ENCODE assay signal across 17 mouse cellular contexts in genomic region chrX:99482339-99482702, GRCm38 (mm10). TPM values are rescaled to one million over a fixed set of nuclear protein-coding genes. Genes with fewer than 3 reads are reported as not detected.
DNase-seq lines count a peak whose midpoint lies in the region; ATAC-seq and TF ChIP-seq lines count a peak whose summit lies in the region.
"Had no signal": no experiment of that assay in that cellular context is flagged by ENCODE, and none has a peak within 500 bp of the region (broad histone marks: within the 10 kb centered on the region; RNA-seq: fewer than 3 reads in every experiment).

No protein-coding gene starts in this region.

- no peak overlapping the region for H3K9ac ChIP-seq in forebrain, postnatal 0 days
- no peak overlapping the region for H3K9ac ChIP-seq in neural tube, embryonic 13.5 days
- H3K9ac ChIP-seq in liver, embryonic 11.5 days (ENCODE audit: low read depth, low read length): no peak overlapping the region
- H3K9ac ChIP-seq: embryonic facial prominence, embryonic 12.5 days; liver, embryonic 12.5 days had no signal

- WGBS in forebrain, postnatal 0 days: 44% methylated on average over 2 of the region's 2 CpGs
- WGBS in midbrain, embryonic 10.5 days: 63% methylated on average over 2 of the region's 2 CpGs
- 82% methylated on average over 2 of the region's 2 CpGs for WGBS in neural tube, embryonic 13.5 days
- WGBS in liver, embryonic 11.5 days: 90% methylated on average over 2 of the region's 2 CpGs

- H3K27me3 ChIP-seq in forebrain, postnatal 0 days (ENCODE audit: insufficient read depth, low read length): no peaks in the 10 kb centered on the region
- peaks cover 100% of the 10 kb centered on the region for H3K27me3 ChIP-seq in midbrain, embryonic 10.5 days (ENCODE audit: low read depth, poor library complexity, severe bottlenecking)
- peaks cover 48% of the 10 kb centered on the region for H3K27me3 ChIP-seq in neural tube, embryonic 13.5 days
- peaks cover 22% of the 10 kb centered on the region for H3K27me3 ChIP-seq in liver, embryonic 11.5 days (replicated peaks; ENCODE audit: control insufficient read depth, insufficient read depth, low read length)
- H3K27me3 ChIP-seq: CH12.LX had no signal

- ATAC-seq in forebrain, postnatal 0 days: peak; percentile 26
- ATAC-seq in neural tube, embryonic 13.5 days (ENCODE audit: low read depth): peak; percentile 48
- no peak for ATAC-seq in liver, embryonic 11.5 days (replicated peaks; ENCODE audit: low FRiP score)
- ATAC-seq: liver, embryonic 12.5 days; lung, postnatal 0 days had no signal

- no peak overlapping the region for H3K4me3 ChIP-seq in left cerebral cortex, adult 2 months
- H3K4me3 ChIP-seq in forebrain, postnatal 0 days (ENCODE audit: low read depth, low read length): no peak overlapping the region
- no peak overlapping the region for H3K4me3 ChIP-seq in midbrain, embryonic 10.5 days
- no peak overlapping the region for H3K4me3 ChIP-seq in neural tube, embryonic 13.5 days
- no peak overlapping the region for H3K4me3 ChIP-seq in liver, embryonic 11.5 days (ENCODE audit: low read depth, low read length)
- H3K4me3 ChIP-seq: embryonic facial prominence, embryonic 12.5 days; liver, embryonic 12.5 days had no signal

- H3K27ac ChIP-seq in left cerebral cortex, adult 2 months: peak overlapping the region; percentile 64
- peak overlapping the region; percentile 81 for H3K27ac ChIP-seq in forebrain, postnatal 0 days (ENCODE audit: low read depth, low read length)
- peak overlapping the region; percentile 76 for H3K27ac ChIP-seq in midbrain, embryonic 10.5 days (replicated peaks)
- peak overlapping the region; percentile 91 for H3K27ac ChIP-seq in neural tube, embryonic 13.5 days (replicated peaks)
- no peak overlapping the region for H3K27ac ChIP-seq in liver, embryonic 11.5 days (ENCODE audit: low read depth, low read length)
- H3K27ac ChIP-seq: embryonic facial prominence, embryonic 12.5 days; liver, embryonic 12.5 days; stomach, postnatal 0 days had no signal

- no peak for DNase-seq in left cerebral cortex, adult 2 months (ENCODE audit: extremely low spot score in 1 of 2, low spot score in 2 of 2)
- no peak for DNase-seq in left cerebral cortex, postnatal 25 days (ENCODE audit: low spot score in 2 of 2)
- no peak for DNase-seq in forebrain, postnatal 0 days
- DNase-seq in midbrain, embryonic 10.5 days (ENCODE audit: low spot score): no peak
- no peak for DNase-seq in urinary bladder, adult 2 months (ENCODE audit: low spot score)
- DNase-seq in frontal cortex, postnatal 14 days (ENCODE audit: low spot score in 2 of 2): no peak
- DNase-seq in liver, embryonic 11.5 days (ENCODE audit: low spot score): no peak
- DNase-seq: cerebellum, postnatal 36 days; gastrocnemius, postnatal 14 days; heart, postnatal 10 days; thymus, postnatal 4 days had no signal

- H3K4me2 ChIP-seq in forebrain, postnatal 0 days (ENCODE audit: low read depth): peak overlapping the region; percentile 1; the same call in 1 of the 2 replicates
- no peak overlapping the region for H3K4me2 ChIP-seq in neural tube, embryonic 13.5 days
- no peak overlapping the region for H3K4me2 ChIP-seq in liver, embryonic 11.5 days
- H3K4me2 ChIP-seq: embryonic facial prominence, embryonic 12.5 days; liver, embryonic 12.5 days had no signal

- TF ChIP-seq CTCF in left cerebral cortex, adult 2 months (IDR thresholded peaks at IDR 0.05): no peak
- no peak for TF ChIP-seq CTCF in forebrain, postnatal 0 days (IDR thresholded peaks at IDR 0.05; ENCODE audit: low read depth)

- H3K36me3 ChIP-seq in forebrain, postnatal 0 days (ENCODE audit: insufficient read depth): no peaks in the 10 kb centered on the region
- no peaks in the 10 kb centered on the region for H3K36me3 ChIP-seq in midbrain, embryonic 10.5 days
- H3K36me3 ChIP-seq in neural tube, embryonic 13.5 days: no peaks in the 10 kb centered on the region
- no peaks in the 10 kb centered on the region for H3K36me3 ChIP-seq in liver, embryonic 11.5 days (ENCODE audit: control insufficient read depth, insufficient read depth, low read length)
- H3K36me3 ChIP-seq: embryonic facial prominence, embryonic 12.5 days; liver, embryonic 12.5 days had no signal

- intact Hi-C loops in left cerebral cortex, adult 2 months (cut with DNase I): no loop called here
- intact Hi-C loops in left cerebral cortex, postnatal 25 days (cut with DNase I): no loop called here

- H3K9me3 ChIP-seq in forebrain, postnatal 0 days (ENCODE audit: low read length): no peaks in the 10 kb centered on the region
- H3K9me3 ChIP-seq in midbrain, embryonic 10.5 days (replicated peaks): no peaks in the 10 kb centered on the region
- no peaks in the 10 kb centered on the region for H3K9me3 ChIP-seq in neural tube, embryonic 13.5 days
- no peaks in the 10 kb centered on the region for H3K9me3 ChIP-seq in liver, embryonic 11.5 days (ENCODE audit: control insufficient read depth, low read length)
- H3K9me3 ChIP-seq: embryonic facial prominence, embryonic 12.5 days; liver, embryonic 12.5 days had no signal

- H3K4me1 ChIP-seq in forebrain, postnatal 0 days (ENCODE audit: insufficient read depth): no peaks in the 10 kb centered on the region; the same call in 1 of the 2 replicates
- peaks cover 52% of the 10 kb centered on the region for H3K4me1 ChIP-seq in midbrain, embryonic 10.5 days
- peaks cover 14% of the 10 kb centered on the region; the same call in 1 of the 2 replicates for H3K4me1 ChIP-seq in neural tube, embryonic 13.5 days (replicated peaks)
- no peaks in the 10 kb centered on the region for H3K4me1 ChIP-seq in liver, embryonic 11.5 days (replicated peaks; ENCODE audit: control insufficient read depth, insufficient read depth, low read length)
- H3K4me1 ChIP-seq: embryonic facial prominence, embryonic 12.5 days; liver, embryonic 12.5 days had no signal

RNA-seq across cellular contexts. Expression of gene Pja1, which starts 11.2 kb away (rescaled TPM):
- 100 to 1,000 TPM; 212 to 214 TPM for total RNA-seq in left cerebral cortex, adult 2 months (2021)
- total RNA-seq in left cerebral cortex, postnatal 25 days (2021): 100 to 1,000 TPM; 198 to 217 TPM
- total RNA-seq in forebrain, postnatal 0 days (2014; rRNA removed): 270 and 285 TPM in 2 replicates
- polyA plus RNA-seq in forebrain, postnatal 0 days (2015; fragmentation: Nextera tagmentation; extraction: Ambion mirVana): 378 and 395 TPM in 2 replicates
- 210 and 212 TPM in 2 replicates for polyA plus RNA-seq in midbrain, embryonic 10.5 days (2016; fragmentation: Nextera tagmentation; extraction: Ambion mirVana)
- 321 and 339 TPM in 2 replicates for polyA plus RNA-seq in neural tube, embryonic 13.5 days (2015; fragmentation: Nextera tagmentation; extraction: Ambion mirVana)
- polyA plus RNA-seq in urinary bladder, adult 2 months (2012; rRNA removed): 67.9 and 70.6 TPM in 2 replicates
- polyA plus RNA-seq in liver, embryonic 11.5 days (2014; fragmentation: Nextera tagmentation; extraction: Ambion mirVana): 87.9 and 92.6 TPM in 2 replicates
